Mouse (Mus musculus) limb, embryonic 10.5 days (tissue): Measurements from ENCODE around the gene Zfpm1. TPM values are rescaled to one million over a fixed set of nuclear protein-coding genes. Genes with fewer than 3 reads are reported as not detected.

Experiments
- DNase-seq: peaks from one replicate; pipeline ENCODE4 v3.0.0-alpha.2; 2017; ENCODE audit warnings: low spot score
- H3K27ac ChIP-seq: fragments of 300-500 bp; sonication (generic); 2 replicates; pipeline ENCODE4 v1.5.1; 2016; ENCODE audit warnings: mild to moderate bottlenecking
- H3K27me3 ChIP-seq: fragments of 300-500 bp; sonication (generic); 2 replicates; pipeline ENCODE4 v1.6.1; 2016; ENCODE audit warnings: low read depth, mild to moderate bottlenecking; ENCODE audit not compliant: poor library complexity, severe bottlenecking
- H3K36me3 ChIP-seq: fragments of 300-500 bp; sonication (generic); 2 replicates; pipeline ENCODE4 v1.6.1; 2016; ENCODE audit warnings: mild to moderate bottlenecking, moderate library complexity
- H3K4me1 ChIP-seq: fragments of 300-500 bp; sonication (generic); 2 replicates; pipeline ENCODE4 v1.6.1; 2016
- H3K4me3 ChIP-seq: fragments of 300-500 bp; sonication (generic); 2 replicates; pipeline ENCODE4 v1.5.1; 2016; ENCODE audit warnings: mild to moderate bottlenecking, moderate library complexity
- H3K9me3 ChIP-seq: fragments of 300-500 bp; sonication (generic); replicated peaks from 2 replicates; pipeline ENCODE4 v1.6.1; 2016; ENCODE audit warnings: mild to moderate bottlenecking
- WGBS: fragments of 180-500 bp; shearing (Covaris S2); methylation state at CpG from one replicate; pipeline ENCODE4 v1.1.7; 2016; 5-methylcytosine and 5-hydroxymethylcytosine counted together
- polyA plus RNA-seq: library from polyadenylated mRNA; unstranded; fragments of >200 nt; fragmentation: Nextera tagmentation; extraction: Ambion mirVana; gene quantifications from 2 replicates; pipeline ENCODE4 v1.2.1, GENCODE M21; 2016

Gene Zfpm1
- polyA plus RNA-seq, 1 experiment from 2014 or later = 1.3 TPM

- peaks cover 23% of the 10 kb centered on the region for H3K36me3 ChIP-seq
- 92% methylated on average over 7 of the region's 7 CpGs for WGBS
- H3K4me1 ChIP-seq = peaks cover 25% of the 10 kb centered on the region
- H3K27ac ChIP-seq = no peak overlapping the region
- no peak for DNase-seq
- H3K4me3 ChIP-seq = peak overlapping the region; percentile 94; the same call in 1 of the 2 replicates
- H3K27me3 ChIP-seq = no peaks in the 10 kb centered on the region
- no peaks in the 10 kb centered on the region for H3K9me3 ChIP-seq
These were observed 93.4 kb downstream of the Zfpm1 start for GRCm38 (mm10) chr8:122375320-122375719.

GRCm38 (mm10) chr8:122375751-122376364, 93.9 kb downstream of the Zfpm1 start:
- Histone ChIP-seq H3K4me1 (peaks cover 25% of the 10 kb centered on the region), H3K36me3 (peaks cover 28% of the 10 kb centered on the region), H3K27ac (peak overlapping the region; percentile 95), H3K4me3 (peak overlapping the region; percentile 94), H3K9me3 (no peaks in the 10 kb centered on the region), H3K27me3 (no peaks in the 10 kb centered on the region)
- 32% methylated on average over 13 of the region's 13 CpGs for WGBS
- DNase-seq = no peak

- Histone ChIP-seq H3K27me3 (no peaks in the 10 kb centered on the region), H3K36me3 (peaks cover 34% of the 10 kb centered on the region), H3K4me3 (peak within 1 kb of the TSS; percentile 94), H3K4me1 (peaks cover 25% of the 10 kb centered on the region), H3K9me3 (no peaks in the 10 kb centered on the region), H3K27ac (peak within 1 kb of the TSS; percentile 95)
- peak; percentile 100 for DNase-seq
- under 1% methylated on average over 107 of the region's 107 CpGs for WGBS
These were observed 94.7 kb downstream of the Zfpm1 start, which contains the start of gene Zc3h18 for GRCm38 (mm10) chr8:122376365-122377231. Gene Zc3h18 (plus strand): TSS chr8:122376609.

- Histone ChIP-seq H3K27me3 (no peaks in the 10 kb centered on the region), H3K4me3 (no peak overlapping the region), H3K9me3 (no peaks in the 10 kb centered on the region), H3K4me1 (peaks cover 5% of the 10 kb centered on the region; the same call in 1 of the 2 replicates), H3K27ac (no peak overlapping the region), H3K36me3 (peaks cover 93% of the 10 kb centered on the region)
- no peak for DNase-seq
- WGBS = 87% methylated on average over 4 of the region's 4 CpGs
These were observed 101.1 kb downstream of the Zfpm1 start for GRCm38 (mm10) chr8:122383039-122383438.

Other genes starting within 250 kb of the Zfpm1 start
- not detected in 2 replicates for gene Trhr2, start 78.6 kb downstream of the Zfpm1 start, polyA plus RNA-seq
- gene Zc3h18, start 94.5 kb downstream of the Zfpm1 start, polyA plus RNA-seq = 84.2 and 86.1 TPM in 2 replicates
- 0.28 TPM in 1 of 2 replicates, not detected in the other for gene Il17c, start 139.9 kb downstream of the Zfpm1 start, polyA plus RNA-seq
- 79.8 and 82.8 TPM in 2 replicates for gene Cyba, start 150.8 kb downstream of the Zfpm1 start, polyA plus RNA-seq
- gene Mvd, start 161.3 kb downstream of the Zfpm1 start, polyA plus RNA-seq = 64.6 and 64.9 TPM in 2 replicates
- not detected in 2 replicates for gene Snai3, start 178.6 kb downstream of the Zfpm1 start, polyA plus RNA-seq
- gene Rnf166, start 193.9 kb downstream of the Zfpm1 start, polyA plus RNA-seq = 33.1 and 41.4 TPM in 2 replicates
- gene Ctu2, start 194.0 kb downstream of the Zfpm1 start, polyA plus RNA-seq = 80.3 and 81.8 TPM in 2 replicates